Mouse (Mus musculus): ENCODE results near the gene Ipo9. TPM values are rescaled to one million over a fixed set of nuclear protein-coding genes. Genes with fewer than 3 reads are reported as not detected.

Gene Ipo9
- 10 to 100 TPM; 36.3 to 39.7 TPM for polyA plus RNA-seq (2017; shearing (Covaris generic))

GRCm38 (mm10) chr1:135429901-135430668 is at the start of gene Ipo9:
TSS of gene Ipo9 (minus strand) at chr1:135430499.
- peak; percentile 88 for ATAC-seq

GRCm38 (mm10) chr1:135475571-135475895 is 45.2 kb upstream of the Ipo9 start:
- no peak for ATAC-seq

GRCm38 (mm10) chr1:135474861-135475570 is 44.7 kb upstream of the Ipo9 start:
- no peak for ATAC-seq

DNA sequence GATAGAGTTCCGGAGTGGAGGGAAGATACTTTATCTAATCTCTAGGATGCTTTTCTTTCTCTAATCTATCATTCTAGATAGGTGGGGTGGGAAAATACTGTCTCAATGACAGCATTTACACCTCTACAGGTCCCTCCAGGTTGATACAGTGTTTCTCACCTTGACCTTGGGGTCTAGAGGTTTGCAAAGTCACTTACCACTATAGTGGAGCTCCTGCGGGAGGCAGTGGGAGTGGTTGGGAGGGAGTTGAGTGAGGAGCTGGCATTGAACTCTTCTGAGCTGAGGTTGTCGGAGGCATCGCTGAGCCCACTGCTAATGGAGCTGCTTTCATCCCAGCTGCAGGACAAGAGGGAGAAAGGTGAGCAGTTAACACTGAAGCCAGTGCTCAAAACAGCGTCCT is 42.2 kb upstream of the Ipo9 start:
- no peak for ATAC-seq

- no peak for ATAC-seq
These were observed 41.4 kb upstream of the Ipo9 start for GRCm38 (mm10) chr1:135471742-135472141.

GRCm38 (mm10) chr1:135470546-135470945 is 40.2 kb upstream of the Ipo9 start:
- no peak for ATAC-seq

GRCm38 (mm10) chr1:135467462-135467861 is 37.2 kb upstream of the Ipo9 start:
- no peak for ATAC-seq

DNA sequence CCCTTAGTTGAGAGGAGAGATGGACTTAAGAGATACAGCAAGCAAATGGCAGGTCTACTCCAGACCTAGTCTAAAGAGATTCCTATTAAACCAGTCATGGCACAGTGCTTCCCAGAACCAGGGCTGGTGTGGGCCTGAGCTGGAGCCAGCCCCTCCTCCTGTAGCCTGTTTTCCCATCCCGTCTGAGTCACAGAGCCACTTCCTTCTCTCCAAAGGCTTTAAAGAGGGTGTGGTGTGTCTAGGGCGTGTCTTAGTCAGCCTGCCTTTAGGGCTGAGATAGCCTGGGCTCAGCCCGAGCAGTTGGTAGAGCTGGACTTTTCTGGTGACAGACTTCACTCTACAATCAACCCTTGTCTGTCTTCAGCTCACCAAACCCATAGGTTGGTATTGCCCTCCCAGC is 36.6 kb upstream of the Ipo9 start:
- no peak for ATAC-seq

- ATAC-seq: no peak
These were observed 35.4 kb upstream of the Ipo9 start for GRCm38 (mm10) chr1:135465734-135466133.

GRCm38 (mm10) chr1:135462736-135463135 is 32.4 kb upstream of the Ipo9 start:
- ATAC-seq: no peak

DNA sequence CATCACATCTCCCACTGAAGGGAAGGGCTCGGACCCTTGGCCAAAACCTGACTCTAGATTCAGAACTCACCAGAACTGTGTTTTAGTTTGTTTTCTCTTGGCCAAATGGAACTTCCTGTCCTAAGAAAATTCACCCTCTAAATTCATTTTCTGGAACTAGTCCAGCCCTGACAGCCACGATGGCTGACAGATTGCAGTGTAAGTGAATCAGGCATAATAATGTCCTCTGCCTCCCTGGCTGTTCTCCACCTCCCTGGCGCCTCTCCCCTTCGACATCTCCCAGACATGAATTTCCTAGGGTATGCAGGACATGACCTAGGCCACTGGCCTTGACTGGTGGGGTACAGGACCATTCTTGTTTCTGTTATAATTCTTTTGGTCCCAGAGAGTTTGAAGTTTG is 32.0 kb upstream of the Ipo9 start:
- no peak for ATAC-seq

DNA sequence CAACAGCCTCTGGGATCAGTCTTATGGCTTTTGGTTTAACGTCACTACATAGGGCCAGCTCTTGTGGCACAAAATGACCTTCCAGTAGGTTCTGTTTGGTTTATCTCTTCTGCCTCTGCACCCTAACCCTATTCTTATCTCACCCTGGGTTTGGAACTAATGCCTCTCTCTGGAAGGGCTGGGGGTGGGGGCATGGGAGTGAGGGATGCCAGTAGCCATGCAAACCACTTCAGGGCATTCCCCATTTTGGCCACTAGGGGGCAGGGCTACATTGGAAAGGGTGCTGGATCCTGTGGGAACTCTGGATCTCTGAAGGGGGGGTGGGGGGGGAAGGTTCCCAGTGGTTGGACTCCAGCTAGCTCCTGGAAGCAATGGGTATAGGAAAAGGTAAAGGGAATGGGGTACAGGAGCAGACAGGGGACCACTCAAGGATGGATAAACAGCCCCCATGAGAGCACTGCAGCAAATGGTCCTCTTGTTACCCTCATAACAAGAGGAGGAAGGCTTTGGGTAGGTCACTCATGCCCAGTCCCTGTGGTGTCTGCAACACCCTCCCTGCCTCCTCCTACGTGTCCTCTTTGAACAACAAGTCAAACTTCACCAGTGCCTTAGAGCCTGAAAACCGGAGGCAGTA is 30.9 kb upstream of the Ipo9 start:
- ATAC-seq: no peak

GRCm38 (mm10) chr1:135460521-135460920 is 30.2 kb upstream of the Ipo9 start:
- no peak for ATAC-seq

GRCm38 (mm10) chr1:135457860-135458259 is 27.6 kb upstream of the Ipo9 start:
- ATAC-seq: no peak

DNA sequence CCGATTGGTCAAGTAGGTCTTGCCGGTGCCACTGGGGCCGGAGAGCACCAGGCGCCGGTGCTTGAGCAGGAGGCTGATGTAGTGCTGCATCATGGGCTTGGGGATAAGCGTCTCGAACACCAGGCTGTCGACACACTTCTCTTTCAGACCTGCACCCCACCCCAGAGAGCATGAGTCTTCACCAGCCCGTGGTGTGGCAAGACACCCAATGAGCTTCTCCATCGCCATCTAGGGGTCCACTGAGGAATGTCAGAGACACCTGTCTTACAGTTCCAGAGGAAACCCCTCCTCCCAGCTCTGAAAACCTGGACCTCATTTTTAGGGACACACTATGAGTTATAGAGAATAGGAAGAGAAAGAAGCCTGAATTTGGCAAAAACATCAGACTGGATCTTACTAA is 22.0 kb upstream of the Ipo9 start:
- ATAC-seq: no peak

DNA sequence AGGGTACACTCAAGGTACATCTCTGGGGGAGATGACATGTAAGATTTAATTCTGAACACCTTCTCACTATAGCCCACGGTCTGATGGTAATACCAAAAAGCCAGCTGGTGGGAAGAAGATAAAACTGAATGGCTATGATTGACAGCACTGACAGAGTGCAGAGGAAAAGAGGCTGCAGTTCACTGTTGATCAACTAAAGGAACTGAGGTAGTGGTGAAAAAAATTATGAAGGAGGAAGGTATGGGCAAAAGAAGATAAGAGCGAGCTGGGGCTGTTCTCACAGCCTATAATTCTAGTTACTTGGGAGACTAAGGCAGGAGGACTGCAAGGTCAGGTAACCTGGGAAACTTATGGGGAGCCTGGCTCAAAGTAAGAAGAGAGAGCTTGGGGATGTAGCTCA is 21.1 kb upstream of the Ipo9 start:
- ATAC-seq: no peak

- ATAC-seq: no peak
These were observed 19.6 kb upstream of the Ipo9 start for GRCm38 (mm10) chr1:135449876-135450275.

- ATAC-seq: no peak
These were observed 18.6 kb upstream of the Ipo9 start for GRCm38 (mm10) chr1:135448940-135449339.

GRCm38 (mm10) chr1:135443506-135443905 is 13.2 kb upstream of the Ipo9 start:
- no peak for ATAC-seq

DNA sequence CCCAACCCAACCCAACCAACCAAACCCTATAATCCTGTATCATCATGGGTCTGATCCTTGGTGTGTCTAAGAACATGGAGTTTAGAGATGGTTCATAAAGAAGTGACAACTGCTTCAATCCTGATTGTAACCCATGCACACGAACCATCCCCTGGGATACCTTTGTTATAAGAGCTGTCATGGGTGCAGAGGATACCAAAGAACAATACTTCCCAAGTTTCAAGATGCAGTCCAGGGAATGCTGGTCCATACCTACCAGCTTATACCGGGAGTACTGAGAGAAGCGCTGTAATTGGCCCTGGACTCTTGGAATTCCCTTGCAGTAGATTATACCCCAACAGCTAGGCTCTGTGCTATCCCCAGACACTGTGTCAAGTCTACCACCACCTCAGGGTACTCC is 11.6 kb upstream of the Ipo9 start:
- ATAC-seq: no peak

GRCm38 (mm10) chr1:135440986-135441385 is 10.7 kb upstream of the Ipo9 start:
- no peak for ATAC-seq

DNA sequence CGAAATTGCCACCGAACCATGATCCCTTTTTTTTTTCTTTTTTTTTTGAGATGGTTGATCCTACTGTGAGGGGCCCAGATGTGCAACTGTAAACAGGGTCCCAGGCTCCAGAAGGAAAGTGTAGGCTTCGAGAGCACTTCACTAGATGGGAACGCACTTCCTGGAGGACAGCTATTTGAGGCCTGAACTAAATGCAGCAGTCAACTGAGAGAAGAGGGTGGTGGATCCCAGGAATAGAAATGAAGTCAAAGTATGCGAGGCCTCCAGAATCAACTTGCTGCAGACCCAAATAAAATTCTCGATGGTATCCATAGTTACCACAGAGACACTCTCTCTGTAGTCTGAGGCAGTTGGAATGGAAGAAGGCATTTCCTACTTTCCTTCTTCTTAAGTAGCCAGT is 8.5 kb upstream of the Ipo9 start:
- ATAC-seq: no peak

DNA sequence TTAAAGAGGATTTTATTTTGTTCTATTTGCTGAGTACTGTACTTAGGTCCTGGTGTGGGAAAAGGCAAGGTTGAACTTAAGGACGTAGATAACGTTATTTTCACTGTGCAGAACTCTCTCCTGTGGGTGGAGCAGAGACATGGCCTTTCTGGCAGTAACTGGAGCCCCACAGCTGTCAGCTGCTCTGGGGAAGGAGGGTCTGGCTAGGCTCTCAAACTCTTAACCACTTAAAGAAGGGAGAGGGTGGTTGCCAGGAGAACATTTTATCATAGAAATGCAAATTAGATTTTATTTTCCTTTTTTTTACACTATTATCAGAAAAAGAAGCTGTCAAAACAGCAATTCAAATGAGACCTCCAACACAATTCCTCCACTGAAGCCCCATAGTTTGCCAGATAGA is 5.5 kb upstream of the Ipo9 start:
- ATAC-seq: no peak

DNA sequence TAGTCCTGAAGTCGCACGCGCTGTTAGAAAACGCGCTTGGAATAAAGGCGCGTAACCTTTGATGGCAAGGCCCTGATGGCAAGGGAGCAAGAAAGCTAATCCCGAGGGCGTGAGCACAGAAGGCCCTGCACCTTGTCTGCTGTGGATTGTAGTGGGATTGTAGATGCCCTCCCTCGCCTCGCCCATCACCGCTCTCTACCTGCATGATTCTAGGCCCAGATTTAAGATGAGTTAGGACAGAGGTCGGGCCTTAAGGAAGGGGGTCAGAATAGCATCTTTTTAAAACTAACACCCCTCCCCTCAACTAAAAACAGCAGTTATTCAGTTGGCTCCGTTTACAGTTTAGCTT is 344 bp upstream of the Ipo9 start:
- ATAC-seq: peak; percentile 33
